ENCODE assay signal across 25 mouse cellular contexts in the genomic region with DNA sequence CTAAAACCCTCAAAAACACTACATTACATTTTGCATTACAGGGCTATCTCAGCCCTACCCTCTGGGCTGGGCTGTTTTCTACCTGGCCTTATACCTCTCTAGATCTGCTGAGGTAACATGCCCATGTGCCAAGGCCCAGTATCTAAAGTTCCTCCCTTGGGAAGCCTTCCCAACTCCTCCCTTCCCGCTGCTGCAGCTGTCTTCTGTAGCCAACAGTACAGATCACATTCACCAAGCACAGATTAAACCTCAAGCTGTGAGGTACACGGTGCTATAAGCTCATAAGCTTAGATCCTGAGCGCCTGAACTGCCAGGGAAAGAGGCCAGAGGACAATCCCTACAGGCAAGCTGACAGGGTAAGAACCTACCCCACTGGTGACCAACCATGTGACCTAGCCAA. TPM values are rescaled to one million over a fixed set of nuclear protein-coding genes. Genes with fewer than 3 reads are reported as not detected.
DNase-seq lines count a peak whose midpoint lies in the region; ATAC-seq lines count a peak whose summit lies in the region.
"Had no signal": no experiment of that assay in that cellular context is flagged by ENCODE, and none has a peak within 500 bp of the region (broad histone marks: within the 10 kb centered on the region; RNA-seq: fewer than 3 reads in every experiment).

No protein-coding gene starts in this region.

- no peaks in the 10 kb centered on the region for H3K9me3 ChIP-seq in megakaryocyte, embryonic 14.5 days
- H3K9me3 ChIP-seq: heart, embryonic 10.5 days; limb, embryonic 12.5 days; stomach, embryonic 15.5 days had no signal

- DNase-seq in heart, adult 18-20 months: peak; percentile 32 to 45
- no peak for DNase-seq in heart, adult 9 months (ENCODE audit: low spot score in 2 of 2)
- DNase-seq in fat pad, adult 2 months (ENCODE audit: extremely low read depth, low read depth, low spot score): peak; percentile 56
- peak; percentile 57 for DNase-seq in retina, postnatal 7 days (ENCODE audit: low read depth, low spot score)
- no peak for DNase-seq in ovary, postnatal 10 days (ENCODE audit: low spot score)
- no peak for DNase-seq in embryo, embryonic 10 days (ENCODE audit: low spot score)
- DNase-seq: adrenal gland, postnatal 14 days; cerebellum, adult 9-11 months; kidney, adult 11 months; kidney, postnatal 14 days; lung, adult 2 months; thymus, postnatal 36 days had no signal

- H3K4me1 ChIP-seq in megakaryocyte, embryonic 14.5 days: peaks cover 89% of the 10 kb centered on the region

- no peak for ATAC-seq in megakaryocyte, adult 5-6 weeks (ENCODE audit: poor library complexity, severe bottlenecking)
- ATAC-seq: hindbrain, postnatal 0 days had no signal

- peaks cover 2% of the 10 kb centered on the region for H3K36me3 ChIP-seq in megakaryocyte, embryonic 14.5 days (replicated peaks; ENCODE audit: low read length)
- H3K36me3 ChIP-seq: heart, embryonic 10.5 days; limb, embryonic 12.5 days; stomach, embryonic 15.5 days had no signal

- no peaks in the 10 kb centered on the region for H3K27me3 ChIP-seq in megakaryocyte, embryonic 14.5 days (replicated peaks)
- H3K27me3 ChIP-seq: limb, embryonic 12.5 days; stomach, embryonic 15.5 days had no signal

- H3K4me3 ChIP-seq in megakaryocyte, embryonic 14.5 days (replicated peaks): peak overlapping the region; percentile 3
- H3K4me3 ChIP-seq: heart, embryonic 10.5 days; limb, embryonic 12.5 days; stomach, embryonic 15.5 days had no signal

RNA-seq across cellular contexts. Expression of gene Zfp787, which starts 3.8 kb away (rescaled TPM):
- total RNA-seq in heart, adult 18-20 months (2021): 10 to 100 TPM; 31.3 to 32.3 TPM
- 31.0 and 49.7 TPM in 2 replicates for polyA plus RNA-seq in megakaryocyte, embryonic 14.5 days (2012; ENCODE audit: insufficient read depth, low replicate concordance)
- total RNA-seq in megakaryocyte, adult 5-6 weeks (2015): 11.9 and 17.0 TPM in 2 replicates
- total RNA-seq in megakaryocyte, adult 5-6 weeks (2017): 25.6 and 25.7 TPM in 2 replicates

RNA-seq across cellular contexts. Expression of gene Zfp444, which starts 20.0 kb away (rescaled TPM):
- total RNA-seq in heart, adult 18-20 months (2021): 10 to 100 TPM; 12.3 to 13.6 TPM
- polyA plus RNA-seq in megakaryocyte, embryonic 14.5 days (2012; ENCODE audit: insufficient read depth, low replicate concordance): 42.1 and 48.4 TPM in 2 replicates
- total RNA-seq in megakaryocyte, adult 5-6 weeks (2015): 2.0 and 3.6 TPM in 2 replicates
- total RNA-seq in megakaryocyte, adult 5-6 weeks (2017): 4.1 and 8.0 TPM in 2 replicates

RNA-seq across cellular contexts. Expression of gene Galp, which starts 44.9 kb away (rescaled TPM):
- not detected for total RNA-seq in heart, adult 18-20 months (2021)
- polyA plus RNA-seq in megakaryocyte, embryonic 14.5 days (2012; ENCODE audit: insufficient read depth, low replicate concordance): not detected in 2 replicates
- not detected in 2 replicates for total RNA-seq in megakaryocyte, adult 5-6 weeks (2015)
- not detected in 2 replicates for total RNA-seq in megakaryocyte, adult 5-6 weeks (2017)
- total RNA-seq: adrenal gland, postnatal 14 days; heart, postnatal 25 days; hindbrain, postnatal 0 days; left cerebral cortex, adult 8-10 months; midbrain, postnatal 0 days had no signal
- polyA plus RNA-seq: C2C12; embryonic facial prominence, embryonic 14.5 days; forebrain, embryonic 11.5 days; heart, embryonic 10.5 days; hindbrain, postnatal 0 days; limb, embryonic 12.5 days; lung, adult 2 months; midbrain, postnatal 0 days; neural tube, embryonic 11.5 days; stomach, embryonic 15.5 days had no signal

Comparison
In these comparisons a context has a peak if more than half of its experiments do, and no peak if none do; other contexts are left out.
1. DNase-seq: peak in heart, adult 18-20 months (2 of 2), fat pad, adult 2 months (single experiment) and retina, postnatal 7 days (single experiment); none in heart, adult 9 months (0 of 2), ovary, postnatal 10 days (single experiment) and embryo, embryonic 10 days (single experiment).